Mouse (Mus musculus): ENCODE results near the gene Ugt1a10. TPM values are rescaled to one million over a fixed set of nuclear protein-coding genes. Genes with fewer than 3 reads are reported as not detected.
"Not testable (repeated sequence)": the region's sequence is repeated elsewhere in the genome, so short reads cannot be mapped to it uniquely, and the experiment has no call there.

Ugt1a10 gene
- total RNA-seq, 2 experiments from 2014 or later: not detected

- no peak for DNase-seq (ENCODE audit: low spot score in 2 of 2)
Observed at GRCm38 (mm10) chr1:88137264-88137663, 82.1 kb downstream of the Ugt1a10 start.

GRCm38 (mm10) chr1:88138145-88138544 is 83.0 kb downstream of the Ugt1a10 start:
- DNase-seq (ENCODE audit: low spot score in 2 of 2): no peak

DNA sequence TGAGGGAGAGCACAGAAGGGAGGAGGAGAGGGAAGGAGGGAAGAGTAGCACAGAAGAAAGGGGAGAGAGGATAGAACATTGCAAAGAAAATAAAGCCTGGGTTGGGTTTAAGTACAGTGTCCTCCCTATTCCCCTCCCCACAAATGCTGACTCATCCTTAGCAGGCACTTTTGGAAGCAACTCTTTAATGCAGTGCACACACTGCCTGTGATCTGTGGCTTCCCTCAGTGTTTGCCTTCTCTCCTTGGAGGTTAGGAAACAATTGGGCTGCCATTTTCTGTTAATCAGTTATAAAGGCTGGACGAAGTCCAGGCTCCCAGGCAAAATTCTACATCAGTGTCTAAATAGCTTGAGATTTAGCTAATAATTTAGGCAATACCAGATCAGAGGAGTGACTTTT is 85.3 kb downstream of the Ugt1a10 start:
- not testable (repeated sequence) for DNase-seq (ENCODE audit: low spot score in 2 of 2)

DNA sequence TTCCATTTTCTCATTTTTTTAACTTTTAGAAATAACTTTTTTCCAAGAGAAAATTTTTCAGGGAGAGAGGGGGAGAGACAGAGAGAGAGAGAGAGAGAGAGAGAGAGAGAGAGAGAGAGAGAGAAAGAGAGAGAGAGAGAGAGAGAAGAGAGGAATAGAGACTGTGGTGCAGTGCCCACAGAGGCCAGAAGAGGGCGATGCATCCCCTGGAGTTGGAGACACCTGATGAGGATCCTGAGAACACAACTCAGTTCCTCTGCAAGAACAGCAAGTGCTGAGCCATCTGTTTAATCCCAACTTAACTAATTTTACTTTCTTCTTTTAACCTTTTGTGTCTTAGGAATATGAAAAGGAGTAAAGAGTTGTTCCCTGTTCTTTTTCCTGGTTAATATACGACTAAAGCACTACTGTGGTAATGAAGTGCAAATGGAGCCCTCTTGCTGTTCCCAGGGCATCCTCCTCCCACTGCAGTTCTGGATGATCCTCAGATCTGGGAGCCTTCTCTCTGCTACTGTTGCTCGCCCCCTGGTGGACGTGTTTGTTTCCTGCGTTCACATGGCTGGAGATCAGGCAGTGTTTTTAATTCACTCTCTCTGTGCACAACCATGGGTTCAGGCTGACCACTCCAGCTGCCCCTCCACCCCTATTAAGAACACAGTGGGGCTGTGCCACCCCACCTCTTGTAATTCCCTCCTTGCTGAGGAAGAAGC is 88.9 kb downstream of the Ugt1a10 start:
- DNase-seq (ENCODE audit: low spot score in 2 of 2): peak in 1 of 2 experiments; percentile 25

GRCm38 (mm10) chr1:88145278-88145677 is 90.1 kb downstream of the Ugt1a10 start:
- DNase-seq (ENCODE audit: low spot score in 2 of 2): not testable (repeated sequence)

DNA sequence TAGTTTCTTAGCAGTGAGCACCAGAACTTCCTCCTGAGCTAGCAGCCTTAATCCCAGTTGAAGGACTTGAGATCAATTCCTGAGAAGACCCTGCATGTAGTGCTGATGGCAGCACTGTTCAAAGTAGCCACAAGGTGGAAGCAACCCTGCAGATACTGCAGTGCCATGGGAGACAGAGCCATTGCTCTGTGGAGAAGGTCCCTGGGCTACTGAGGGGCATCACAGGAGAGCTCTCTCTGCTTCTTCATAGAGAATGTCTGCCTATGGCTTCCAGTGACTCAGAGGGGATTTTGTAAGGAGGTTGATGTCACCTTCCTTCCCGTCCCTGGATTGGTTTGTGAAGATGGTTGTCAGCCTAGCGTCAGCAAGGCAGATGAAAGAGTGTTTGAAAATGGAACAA is 94.9 kb downstream of the Ugt1a10 start:
- peak in 1 of 2 experiments; percentile 24 for DNase-seq (ENCODE audit: low spot score in 2 of 2)

DNA sequence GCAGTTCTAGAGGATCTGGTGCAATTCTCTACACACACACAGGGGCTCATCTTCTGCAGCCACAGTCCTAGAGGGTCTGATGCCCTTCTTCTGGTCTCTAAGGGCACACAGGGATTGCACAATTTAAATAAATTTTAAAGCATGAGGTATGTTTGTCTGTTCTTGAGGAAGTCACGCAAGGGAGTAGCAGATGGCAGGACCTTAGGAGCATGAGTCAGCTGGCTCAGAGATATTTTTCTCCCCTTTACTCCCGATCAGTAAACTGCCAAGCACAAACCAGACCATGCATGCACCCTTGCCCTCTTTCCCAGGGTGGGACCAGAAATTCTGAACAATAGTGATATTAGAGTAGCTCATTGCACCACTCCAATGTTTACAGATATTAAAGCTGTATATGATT is 103.2 kb downstream of the Ugt1a10 start:
- no peak for DNase-seq (ENCODE audit: low spot score in 2 of 2)

GRCm38 (mm10) chr1:88165711-88166110 is 110.5 kb downstream of the Ugt1a10 start, which contains the start of gene Ugt1a5:
TSS of gene Ugt1a5 (plus strand) at chr1:88166012.
- DNase-seq (ENCODE audit: low spot score in 2 of 2): no peak

GRCm38 (mm10) chr1:88172190-88172589 is 117.0 kb downstream of the Ugt1a10 start:
- not testable (repeated sequence) for DNase-seq (ENCODE audit: low spot score in 2 of 2)

DNA sequence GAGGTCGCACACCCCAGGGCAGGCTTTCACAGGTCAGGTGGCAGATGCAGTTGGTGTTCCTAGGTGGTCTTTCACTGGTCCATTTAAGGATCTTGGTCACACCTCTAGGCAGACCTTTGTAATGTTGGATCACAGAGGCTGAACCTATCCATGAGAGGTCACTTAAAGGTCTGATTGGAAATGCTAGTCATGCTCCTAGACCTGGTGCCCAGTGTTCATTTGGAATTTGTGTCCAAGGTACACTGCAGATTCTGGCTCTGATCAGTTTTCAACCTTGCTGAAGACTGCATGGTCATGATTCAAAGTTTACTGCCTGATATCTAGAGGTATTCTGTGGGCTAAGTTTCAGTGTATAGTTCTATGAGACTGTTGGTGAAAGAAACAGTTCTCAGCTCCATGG is 124.5 kb downstream of the Ugt1a10 start:
- no peak for DNase-seq (ENCODE audit: low spot score in 2 of 2)

DNA sequence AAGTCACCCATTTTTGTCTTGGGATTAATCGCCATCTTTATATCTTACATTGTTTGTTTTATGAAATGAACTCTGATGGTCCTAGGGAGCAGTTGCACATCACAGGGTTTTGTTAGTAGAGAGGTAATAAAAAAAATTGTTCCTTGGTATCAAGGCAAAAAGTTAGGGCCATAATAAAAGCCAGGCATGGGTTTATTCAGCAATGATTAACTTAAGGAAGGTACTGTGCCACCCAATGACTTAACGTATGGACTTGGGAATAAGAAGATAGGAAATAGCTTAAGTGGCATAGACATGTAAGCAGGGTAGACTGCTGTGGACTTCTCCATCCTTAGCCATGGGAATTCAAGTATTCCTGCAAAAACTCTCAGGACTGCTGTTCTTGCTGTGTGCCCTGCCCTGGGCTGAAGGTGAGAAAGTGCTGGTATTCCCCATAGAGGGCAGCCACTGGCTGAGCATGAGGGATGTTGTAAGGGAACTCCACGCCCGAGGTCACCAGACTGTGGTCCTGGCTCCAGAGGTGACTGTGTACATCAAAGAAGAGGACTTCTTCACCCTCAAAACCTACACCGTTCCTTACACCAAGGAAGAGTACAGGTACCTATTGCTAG is 131.2 kb downstream of the Ugt1a10 start:
- DNase-seq (ENCODE audit: low spot score in 2 of 2): no peak

GRCm38 (mm10) chr1:88192136-88192535 is 136.9 kb downstream of the Ugt1a10 start:
- DNase-seq (ENCODE audit: low spot score in 2 of 2): no peak

GRCm38 (mm10) chr1:88195687-88196086 is 140.5 kb downstream of the Ugt1a10 start:
- no peak for DNase-seq (ENCODE audit: low spot score in 2 of 2)

GRCm38 (mm10) chr1:88197443-88197842 is 142.3 kb downstream of the Ugt1a10 start:
- no peak for DNase-seq (ENCODE audit: low spot score in 2 of 2)

DNA sequence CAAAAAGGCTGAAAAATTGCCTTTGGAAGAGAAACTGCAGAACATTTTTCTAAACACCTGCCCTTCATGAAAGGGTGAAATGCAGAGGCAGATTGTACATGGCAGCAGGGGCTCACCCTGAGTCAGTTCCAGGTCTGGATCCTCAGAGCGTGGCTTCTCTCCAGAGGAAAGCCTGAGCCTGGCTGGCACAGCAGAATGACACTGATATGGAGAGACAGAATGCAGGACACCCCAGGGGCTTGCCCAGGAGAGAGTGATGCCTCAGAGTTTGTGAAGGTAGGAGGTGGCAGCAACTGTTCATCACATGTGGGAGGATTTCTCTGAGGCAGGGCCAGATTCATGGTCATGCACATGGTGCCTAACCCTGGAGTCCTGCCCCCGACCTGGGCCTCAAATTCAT is 144.8 kb downstream of the Ugt1a10 start:
- DNase-seq (ENCODE audit: low spot score in 2 of 2): peak in 1 of 2 experiments; percentile 35

DNA sequence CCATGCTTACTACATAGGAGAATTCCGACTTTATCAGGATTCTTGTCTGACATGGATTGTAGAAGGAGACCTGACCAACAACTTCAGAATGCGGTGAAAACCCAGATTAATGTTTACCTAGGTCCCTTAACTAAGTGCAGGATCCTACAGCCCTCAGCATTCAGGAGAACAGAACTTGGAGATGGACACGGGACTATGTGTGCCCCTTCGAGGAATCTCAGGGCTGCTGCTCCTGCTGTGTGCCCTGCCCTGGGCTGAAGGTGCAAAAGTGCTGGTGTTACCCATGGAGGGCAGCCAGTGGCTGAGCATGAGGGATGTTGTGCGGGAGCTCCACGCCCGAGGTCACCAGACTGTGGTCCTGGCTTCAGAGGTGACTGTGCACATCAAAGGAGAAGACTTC is 145.3 kb downstream of the Ugt1a10 start, which contains the start of gene Ugt1a2:
Gene Ugt1a2, plus strand, starts transcription at position 146 of the 400 bp plus-strand sequence.
- DNase-seq (ENCODE audit: low spot score in 2 of 2): no peak

DNA sequence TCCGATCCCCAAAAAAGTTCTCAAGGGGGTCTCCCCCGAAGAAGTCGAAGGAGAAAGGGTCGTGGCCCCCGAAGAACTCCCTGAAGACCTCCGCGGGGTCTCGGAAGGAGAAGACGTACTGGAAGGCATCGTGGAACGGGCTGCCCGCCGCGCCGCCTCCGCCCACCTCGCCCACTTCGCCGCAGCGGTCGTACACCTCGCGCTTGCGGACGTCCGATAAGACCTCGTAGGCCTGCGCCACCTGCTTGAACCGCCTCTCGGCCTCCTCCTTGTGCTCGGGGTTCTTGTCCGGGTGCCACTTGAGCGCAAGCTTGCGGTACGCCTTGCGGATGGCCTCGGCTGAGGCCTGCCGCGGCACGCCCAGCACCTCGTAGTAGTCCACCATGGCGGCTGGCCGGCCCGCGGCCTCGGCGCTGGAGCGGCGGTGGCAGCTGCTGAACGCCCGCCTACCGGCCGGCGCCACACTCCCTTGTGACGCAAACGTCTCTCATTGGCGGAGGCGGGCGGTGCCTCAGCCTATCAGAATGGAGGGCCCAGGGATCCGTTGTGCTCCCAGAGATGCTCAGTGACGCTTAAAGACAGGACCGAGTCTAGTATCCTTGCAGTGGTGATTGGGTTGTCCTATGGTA is 150.2 kb downstream of the Ugt1a10 start, which contains the start of gene Dnajb3:
Gene Dnajb3, minus strand, starts transcription at position 489 of the 629 bp plus-strand sequence.
- peak; percentile 74 to 80 for DNase-seq (ENCODE audit: low spot score in 2 of 2)

GRCm38 (mm10) chr1:88206843-88207479 is 151.8 kb downstream of the Ugt1a10 start:
- no peak for DNase-seq (ENCODE audit: low spot score in 2 of 2)

DNA sequence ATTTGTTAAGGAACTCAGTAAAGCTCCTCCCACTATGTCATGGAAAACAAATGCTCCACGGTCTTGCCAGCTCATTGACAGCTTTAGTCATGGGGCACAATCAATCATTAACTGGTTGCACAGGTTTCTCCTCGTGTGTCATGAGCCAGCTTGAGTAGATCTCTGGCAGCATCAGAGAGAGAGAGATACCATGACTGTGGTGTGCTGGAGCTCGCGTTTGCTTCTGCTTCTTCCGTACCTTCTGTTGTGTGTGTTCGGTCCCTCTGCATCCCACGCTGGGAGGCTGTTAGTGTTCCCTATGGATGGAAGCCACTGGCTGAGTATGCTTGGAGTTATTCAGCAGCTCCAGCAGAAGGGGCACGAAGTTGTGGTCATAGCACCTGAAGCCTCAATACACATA is 156.6 kb downstream of the Ugt1a10 start, which contains the start of gene Ugt1a1:
Gene Ugt1a1, plus strand, starts transcription at position 148 of the 400 bp plus-strand sequence.
- DNase-seq (ENCODE audit: low spot score in 2 of 2): peak in 1 of 2 experiments; percentile 45

DNA sequence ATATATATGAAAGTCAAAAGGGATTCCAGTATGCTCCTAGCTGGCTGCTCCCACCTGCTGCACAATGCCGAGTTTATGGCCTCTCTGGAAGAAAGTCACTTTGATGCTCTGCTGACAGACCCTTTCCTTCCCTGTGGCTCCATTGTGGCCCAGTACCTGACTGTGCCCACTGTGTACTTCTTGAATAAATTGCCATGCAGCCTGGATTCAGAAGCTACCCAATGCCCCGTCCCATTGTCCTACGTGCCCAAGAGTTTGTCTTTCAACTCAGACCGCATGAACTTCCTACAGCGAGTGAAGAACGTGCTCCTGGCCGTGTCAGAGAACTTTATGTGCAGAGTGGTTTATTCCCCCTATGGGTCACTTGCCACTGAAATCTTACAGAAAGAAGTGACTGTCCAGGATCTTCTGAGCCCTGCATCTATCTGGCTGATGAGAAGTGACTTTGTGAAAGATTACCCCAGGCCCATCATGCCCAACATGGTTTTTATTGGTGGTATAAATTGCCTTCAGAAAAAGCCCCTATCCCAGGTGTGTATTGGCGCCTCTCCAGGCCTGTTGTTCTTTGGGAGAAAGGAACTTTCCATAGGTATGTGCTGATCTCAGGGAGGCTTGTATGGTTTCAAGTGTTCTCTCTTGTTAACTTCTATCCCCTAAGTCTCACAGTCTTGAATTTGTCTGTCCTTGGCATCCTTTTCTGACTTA is 157.3 kb downstream of the Ugt1a10 start:
- DNase-seq (ENCODE audit: low spot score in 2 of 2): no peak

DNA sequence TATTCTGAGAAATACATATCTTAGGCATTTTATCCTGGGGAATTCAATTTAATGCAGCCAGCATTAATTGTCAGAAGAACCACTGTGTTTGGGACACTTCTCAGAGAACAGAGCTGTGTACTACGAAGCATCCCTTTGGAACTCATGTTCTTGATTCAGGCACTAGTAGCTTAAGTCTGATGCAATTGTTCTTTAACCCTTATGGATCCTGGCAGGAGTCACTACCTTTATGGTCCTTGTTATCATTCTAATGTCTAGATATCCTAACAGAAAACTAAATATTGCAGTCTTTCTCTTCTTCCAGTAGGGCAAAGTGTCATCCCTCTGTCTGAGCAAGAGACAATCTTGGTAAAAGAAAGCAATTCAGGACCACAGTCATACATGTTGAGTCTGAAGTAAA is 157.9 kb downstream of the Ugt1a10 start:
- no peak for DNase-seq (ENCODE audit: low spot score in 2 of 2)

All from layer of hippocampus, postnatal 14 days (tissue).